Mouse (Mus musculus) spleen, adult 2 months (tissue): ENCODE data around the gene Sox13.
A peak's percentile ranks its signal among the peaks of the same experiment; 100 is the strongest.

Experiments used
- CTCF ChIP-seq: fragments of 200-500 bp; IDR thresholded peaks from 2 replicates; pipeline ENCODE4 v1.5.1; 2011; ENCODE audit warnings: mild to moderate bottlenecking, inconsistent platforms; ENCODE audit not compliant: insufficient read depth, insufficient read length, insufficient replicate concordance; ENCODE audit errors: extremely low read depth
- POLR2A ChIP-seq: fragments of 200-500 bp; IDR thresholded peaks from 2 replicates; pipeline ENCODE4 v1.6.1; 2011; ENCODE audit warnings: low read depth, low read length, inconsistent platforms

DNA sequence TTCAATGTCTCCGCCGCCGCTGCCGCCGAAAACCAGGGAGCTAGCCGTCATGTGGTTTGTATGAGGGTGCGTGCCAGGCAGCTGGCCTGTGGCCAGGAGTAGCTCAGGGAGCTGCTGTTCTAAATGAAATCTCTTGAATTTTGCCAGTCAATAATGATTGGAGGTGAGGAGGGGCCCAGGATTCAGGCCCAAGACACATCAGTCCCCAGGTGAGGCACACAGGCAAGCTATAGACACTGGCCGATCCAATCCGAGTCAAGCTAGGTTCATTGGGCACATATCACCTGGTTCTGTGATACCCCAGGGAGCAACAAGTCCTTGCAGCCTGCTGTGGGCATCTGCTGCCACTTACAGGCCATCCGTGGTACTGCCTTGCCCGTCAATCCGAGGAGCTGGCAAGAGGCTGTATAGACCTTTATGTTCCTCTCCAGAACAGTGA is 70.8 kb downstream of the Sox13 start:
- no peak for TF ChIP-seq POLR2A
- TF ChIP-seq CTCF: peak; percentile 97
